Mouse (Mus musculus) liver, embryonic 16.5 days (tissue): ENCODE measurements around the gene Fstl1. TPM values are rescaled to one million over a fixed set of nuclear protein-coding genes. Genes with fewer than 3 reads are reported as not detected.

Source experiments
- ATAC-seq: fragments of 200-750 bp; cut with Nextera tagmentation; 2 replicates; pipeline ENCODE4 v1.8.0; 2017; ENCODE audit warnings: low read depth, mild to moderate bottlenecking, moderate number of reproducible peaks, moderate library complexity
- H3K27ac ChIP-seq: fragments of 300-500 bp; sonication (generic); 2 replicates; pipeline ENCODE4 v1.5.1; 2014; ENCODE audit warnings: mild to moderate bottlenecking, low read length
- H3K27me3 ChIP-seq: fragments of 300-500 bp; sonication (generic); 2 replicates; pipeline ENCODE4 v1.6.1; 2014; ENCODE audit warnings: low read depth, low read length, mixed read lengths; ENCODE audit not compliant: control insufficient read depth, insufficient read depth
- H3K36me3 ChIP-seq: fragments of 300-500 bp; sonication (generic); 2 replicates; pipeline ENCODE4 v1.6.1; 2014; ENCODE audit warnings: mild to moderate bottlenecking; ENCODE audit not compliant: control insufficient read depth, insufficient read depth
- H3K4me1 ChIP-seq: fragments of 300-500 bp; sonication (generic); 2 replicates; pipeline ENCODE4 v1.6.1; 2014; ENCODE audit warnings: low read depth, low read length, mixed read lengths; ENCODE audit not compliant: control insufficient read depth
- H3K4me2 ChIP-seq: fragments of 300-500 bp; sonication (generic); 2 replicates; pipeline ENCODE4 v1.6.1; 2014; ENCODE audit warnings: low read depth, low read length, mixed read lengths
- H3K4me3 ChIP-seq: fragments of 300-500 bp; sonication (generic); 2 replicates; pipeline ENCODE4 v1.5.1; 2014; ENCODE audit warnings: low read depth, mild to moderate bottlenecking, low read length
- H3K9ac ChIP-seq: fragments of 300-500 bp; sonication (generic); 2 replicates; pipeline ENCODE4 v1.6.1; 2014; ENCODE audit warnings: low read depth, low read length
- H3K9me3 ChIP-seq: fragments of 300-500 bp; sonication (generic); replicated peaks from 2 replicates; pipeline ENCODE4 v1.6.1; 2016; ENCODE audit warnings: low read length; ENCODE audit not compliant: control insufficient read depth
- WGBS: fragments of 180-500 bp; shearing (Covaris S2); extraction: QIAGEN DNeasy Blood & Tissue Kit; methylation state at CpG from one replicate; pipeline ENCODE4 v1.1.7; 2014; ENCODE audit not compliant: insufficient replicate concordance; 5-methylcytosine and 5-hydroxymethylcytosine counted together
- polyA plus RNA-seq: library from polyadenylated mRNA; unstranded; fragments of >200 nt; fragmentation: Nextera tagmentation; extraction: Ambion mirVana; gene quantifications from 2 replicates; pipeline ENCODE4 v1.2.1, GENCODE M21; 2015

Fstl1 gene
- polyA plus RNA-seq, 1 experiment from 2014 or later = 21.5 TPM

- WGBS = 72% methylated on average over 10 of the region's 10 CpGs
- Histone ChIP-seq H3K9me3 (no peaks in the 10 kb centered on the region), H3K9ac (no peak overlapping the region), H3K4me2 (no peak overlapping the region), H3K4me3 (no peak overlapping the region), H3K27ac (no peak overlapping the region), H3K4me1 (no peaks in the 10 kb centered on the region), H3K27me3 (no peaks in the 10 kb centered on the region), H3K36me3 (no peaks in the 10 kb centered on the region)
- ATAC-seq = no peak
Observed at GRCm38 (mm10) chr16:37795651-37796150, 19.0 kb downstream of the Fstl1 start.

- no peak for ATAC-seq
- Histone ChIP-seq H3K4me1 (no peaks in the 10 kb centered on the region), H3K27ac (no peak overlapping the region), H3K27me3 (no peaks in the 10 kb centered on the region), H3K9ac (no peak overlapping the region), H3K4me2 (no peak overlapping the region), H3K4me3 (no peak overlapping the region), H3K9me3 (no peaks in the 10 kb centered on the region), H3K36me3 (no peaks in the 10 kb centered on the region)
- 72% methylated on average over 11 of the region's 11 CpGs for WGBS
Observed at GRCm38 (mm10) chr16:37796270-37796669, 19.6 kb downstream of the Fstl1 start.

DNA sequence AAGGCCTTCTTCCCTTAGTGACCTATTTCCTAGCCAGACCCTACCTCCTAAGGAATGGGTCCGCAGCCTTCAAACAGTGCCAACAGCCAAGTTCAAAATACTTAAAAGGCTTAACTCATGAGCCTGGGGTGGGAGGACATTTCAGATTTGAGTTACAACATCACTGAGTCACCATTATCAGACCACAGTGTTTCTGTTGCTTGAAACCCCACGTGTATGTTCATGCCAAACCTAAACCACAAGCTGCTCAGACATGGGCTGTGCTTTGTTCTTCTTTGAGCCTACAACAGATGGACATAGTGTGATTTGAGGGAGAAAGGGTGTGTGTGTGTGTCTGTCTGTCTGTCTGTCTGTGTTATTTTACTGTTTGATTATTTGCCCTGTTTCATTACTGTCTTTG, 24.4 kb downstream of the Fstl1 start:
- H3K4me2 ChIP-seq = no peak overlapping the region
- H3K27me3 ChIP-seq = no peaks in the 10 kb centered on the region
- H3K9ac ChIP-seq = no peak overlapping the region
- no peak for ATAC-seq
- H3K27ac ChIP-seq = no peak overlapping the region
- H3K4me3 ChIP-seq = no peak overlapping the region
- no peaks in the 10 kb centered on the region for H3K9me3 ChIP-seq
- WGBS = 45% methylated on average over 2 of the region's 2 CpGs
- H3K36me3 ChIP-seq = no peaks in the 10 kb centered on the region
- H3K4me1 ChIP-seq = no peaks in the 10 kb centered on the region

- Histone ChIP-seq H3K9me3 (no peaks in the 10 kb centered on the region), H3K4me3 (no peak overlapping the region), H3K4me1 (no peaks in the 10 kb centered on the region), H3K27ac (no peak overlapping the region), H3K4me2 (no peak overlapping the region), H3K27me3 (no peaks in the 10 kb centered on the region), H3K36me3 (no peaks in the 10 kb centered on the region), H3K9ac (no peak overlapping the region)
- WGBS = 53% methylated on average over 4 of the region's 4 CpGs
- ATAC-seq = no peak
Observed at GRCm38 (mm10) chr16:37802686-37803295, 26.1 kb downstream of the Fstl1 start.

GRCm38 (mm10) chr16:37803387-37803950, 26.8 kb downstream of the Fstl1 start:
- no peak overlapping the region for H3K4me3 ChIP-seq
- H3K4me1 ChIP-seq = no peaks in the 10 kb centered on the region
- no peaks in the 10 kb centered on the region for H3K9me3 ChIP-seq
- 70% methylated on average over 9 of the region's 9 CpGs for WGBS
- ATAC-seq = no peak
- no peak overlapping the region for H3K27ac ChIP-seq
- no peaks in the 10 kb centered on the region for H3K27me3 ChIP-seq
- H3K36me3 ChIP-seq = no peaks in the 10 kb centered on the region
- H3K4me2 ChIP-seq = no peak overlapping the region
- H3K9ac ChIP-seq = no peak overlapping the region

DNA sequence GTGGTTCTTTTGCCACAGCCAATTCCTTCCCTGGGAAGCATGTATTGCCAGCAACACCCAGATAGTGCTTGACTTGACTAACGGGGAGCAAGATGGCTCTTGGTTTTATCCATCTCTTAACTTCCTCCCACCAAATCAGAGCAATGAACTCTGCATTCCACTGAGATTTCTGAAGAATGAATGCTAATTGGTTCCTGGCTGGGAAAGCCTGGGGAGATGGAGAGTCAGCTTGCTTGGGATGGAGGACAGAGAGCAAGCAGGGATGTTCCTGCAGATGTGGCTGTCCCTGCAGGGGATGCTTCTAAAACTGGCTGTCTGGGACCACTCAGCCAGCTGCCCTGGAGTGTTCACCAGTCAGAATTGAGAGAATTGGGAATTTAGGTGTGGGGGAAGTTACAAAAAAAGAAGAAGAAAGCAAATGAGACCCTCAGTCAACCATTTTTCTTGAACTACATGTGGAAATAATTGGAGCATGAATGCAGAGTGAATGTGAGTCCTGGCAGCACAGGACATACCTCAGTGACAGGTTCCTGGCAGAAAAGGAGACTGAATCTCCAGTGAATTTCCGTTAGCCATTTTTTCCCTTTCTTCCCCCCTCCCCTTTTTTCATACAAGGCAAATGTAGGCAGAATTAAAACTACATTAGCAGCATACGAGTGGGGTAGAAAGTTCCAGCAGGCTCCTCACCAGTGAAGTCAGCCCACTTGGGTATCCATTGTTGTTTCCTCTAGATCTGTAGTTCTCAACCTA, 29.2 kb downstream of the Fstl1 start:
- H3K27ac ChIP-seq = no peak overlapping the region
- H3K9ac ChIP-seq = no peak overlapping the region
- no peaks in the 10 kb centered on the region for H3K4me1 ChIP-seq
- no peaks in the 10 kb centered on the region for H3K27me3 ChIP-seq
- no peaks in the 10 kb centered on the region for H3K36me3 ChIP-seq
- WGBS = 63% methylated on average over 3 of the region's 3 CpGs
- no peak for ATAC-seq
- no peak overlapping the region for H3K4me3 ChIP-seq
- H3K9me3 ChIP-seq = no peaks in the 10 kb centered on the region
- H3K4me2 ChIP-seq = no peak overlapping the region

GRCm38 (mm10) chr16:37807269-37807668, 30.6 kb downstream of the Fstl1 start:
- no peaks in the 10 kb centered on the region for H3K9me3 ChIP-seq
- no peaks in the 10 kb centered on the region for H3K27me3 ChIP-seq
- H3K4me2 ChIP-seq = no peak overlapping the region
- ATAC-seq = no peak
- no peaks in the 10 kb centered on the region for H3K36me3 ChIP-seq
- no peak overlapping the region for H3K4me3 ChIP-seq
- WGBS = 68% methylated on average over 8 of the region's 8 CpGs
- H3K9ac ChIP-seq = no peak overlapping the region
- H3K4me1 ChIP-seq = no peaks in the 10 kb centered on the region
- H3K27ac ChIP-seq = no peak overlapping the region

DNA sequence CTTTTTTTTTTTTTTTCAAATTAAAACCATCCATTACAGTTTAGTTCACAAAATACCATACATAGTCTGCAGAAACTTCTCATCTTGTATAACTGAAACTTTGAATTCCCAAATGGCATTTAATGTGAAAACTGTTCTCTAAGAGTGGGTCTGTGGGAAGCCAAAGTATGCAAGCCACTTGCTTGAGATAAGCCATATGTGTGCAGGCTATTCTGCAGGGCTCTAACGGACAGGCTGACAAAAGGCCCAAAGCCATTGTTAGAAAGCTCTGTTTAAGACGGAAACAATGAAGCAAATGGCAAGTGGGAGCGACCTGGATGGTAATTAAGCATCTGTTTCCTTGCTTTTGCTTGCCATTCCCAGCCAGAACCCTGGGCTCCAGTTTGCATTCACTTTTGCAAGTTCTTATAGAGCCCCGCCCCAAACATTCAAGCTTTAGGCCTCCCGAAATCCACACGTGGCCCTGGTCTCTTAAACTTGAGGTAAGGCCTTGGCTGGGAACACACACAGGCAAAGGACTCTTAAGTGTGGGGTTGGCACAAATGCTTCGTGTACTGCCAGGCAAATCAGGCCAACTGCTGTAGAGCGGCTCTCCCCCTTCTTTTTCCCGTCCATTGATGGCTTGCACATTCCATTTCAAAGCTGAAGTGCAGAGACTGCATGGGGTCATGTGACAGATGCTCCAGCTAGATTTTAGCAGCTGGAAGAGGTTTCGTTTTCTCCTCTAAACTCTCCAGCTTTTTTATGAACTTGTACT, 32.4 kb downstream of the Fstl1 start:
- Histone ChIP-seq H3K9ac (no peak overlapping the region), H3K27ac (no peak overlapping the region), H3K4me3 (no peak overlapping the region), H3K4me2 (no peak overlapping the region), H3K4me1 (peaks cover 2% of the 10 kb centered on the region; the same call in 1 of the 2 replicates), H3K9me3 (no peaks in the 10 kb centered on the region), H3K27me3 (no peaks in the 10 kb centered on the region), H3K36me3 (no peaks in the 10 kb centered on the region)
- ATAC-seq = no peak
- 56% methylated on average over 10 of the region's 10 CpGs for WGBS
